Mouse (Mus musculus) lung, postnatal 25 days (tissue): Measurements from ENCODE around the gene C2cd5.

Experiments
- DNase-seq: peaks from one replicate; pipeline ENCODE4 v3.0.0; 2022; ENCODE audit warnings: low spot score

The C2cd5 gene

GRCm38 (mm10) chr6:142979665-142980660, 120.0 kb downstream of the C2cd5 start:
- no peak for DNase-seq

GRCm38 (mm10) chr6:142977221-142977620, 122.7 kb downstream of the C2cd5 start:
- DNase-seq = no peak

GRCm38 (mm10) chr6:142973289-142973688, 126.7 kb downstream of the C2cd5 start:
- DNase-seq = no peak

- DNase-seq = no peak
These were observed 127.7 kb downstream of the C2cd5 start for GRCm38 (mm10) chr6:142972205-142972604.

GRCm38 (mm10) chr6:142967407-142967806, 132.5 kb downstream of the C2cd5 start:
- no peak for DNase-seq

GRCm38 (mm10) chr6:142964531-142965385, 135.2 kb downstream of the C2cd5 start:
- DNase-seq = peak; percentile 38

- DNase-seq = no peak
These were observed 135.8 kb downstream of the C2cd5 start, which contains the start of gene St8sia1 for GRCm38 (mm10) chr6:142964076-142964530. St8sia1 (minus strand) TSS chr6:142964452.

- no peak for DNase-seq
These were observed 136.4 kb downstream of the C2cd5 start for GRCm38 (mm10) chr6:142963480-142964075.

GRCm38 (mm10) chr6:142962881-142963280, 137.1 kb downstream of the C2cd5 start:
- no peak for DNase-seq

- DNase-seq = no peak
These were observed 137.5 kb downstream of the C2cd5 start for GRCm38 (mm10) chr6:142962476-142962875.

- no peak for DNase-seq
These were observed 138.1 kb downstream of the C2cd5 start for GRCm38 (mm10) chr6:142961721-142962455.
